Mouse (Mus musculus) MEL (cell line): ENCODE data around the gene Gdf3. TPM values are rescaled to one million over a fixed set of nuclear protein-coding genes. Genes with fewer than 3 reads are reported as not detected.
A peak's percentile ranks its signal among the peaks of the same experiment; 100 is the strongest.

ENCODE experiments used
- DNase-seq: peaks from one replicate; pipeline ENCODE4 v3.0.0; 2011; ENCODE audit warnings: low read depth, low spot score
- H3K27ac ChIP-seq: 2 replicates; pipeline ENCODE4 v1.5.1; 2012; ENCODE audit warnings: low read depth, mild to moderate bottlenecking, control low read depth, low read length, moderate library complexity; ENCODE audit not compliant: control insufficient read depth
- H3K27me3 ChIP-seq, 2 experiments: fragments of 150-350 bp in 1 of 2; sonication (generic) in 1 of 2; 2 replicates each; pipeline ENCODE4 v1.6.1; 2012; ENCODE audit warnings: low read length in 2 of 2, mild to moderate bottlenecking in 2 of 2, improper control_type of control experiment in 1 of 2, moderate library complexity in 1 of 2; ENCODE audit not compliant: insufficient read depth in 2 of 2, control insufficient read depth in 1 of 2
- H3K36me3 ChIP-seq, 2 experiments: 2 replicates each; pipeline ENCODE4 v1.6.1; 2012 to 2014; ENCODE audit warnings: low read length in 2 of 2, improper control_type of control experiment in 1 of 2, inconsistent platforms in 1 of 2, mild to moderate bottlenecking in 1 of 2; ENCODE audit not compliant: insufficient read depth in 2 of 2, control insufficient read depth in 1 of 2
- H3K4me1 ChIP-seq, 2 experiments: fragments of 150-350 bp in 1 of 2; sonication (generic) in 1 of 2; 2 replicates each; pipeline ENCODE4 v1.6.1; 2012; ENCODE audit warnings: low read length in 2 of 2, improper control_type of control experiment in 1 of 2, mild to moderate bottlenecking in 1 of 2; ENCODE audit not compliant: insufficient read depth in 2 of 2, control insufficient read depth in 1 of 2
- H3K4me3 ChIP-seq, 2 experiments: fragments of 150-350 bp in 1 of 2; sonication (generic) in 1 of 2; 2 replicates each; pipeline ENCODE4 v1.5.1; 2012; ENCODE audit warnings: low read depth in 2 of 2, low read length in 2 of 2, mild to moderate bottlenecking in 2 of 2, moderate library complexity in 2 of 2, control low read depth in 1 of 2, improper control_type of control experiment in 1 of 2; ENCODE audit not compliant: control insufficient read depth in 1 of 2, insufficient read depth in 1 of 2
- H3K79me2 ChIP-seq: 2 replicates; pipeline ENCODE4 v1.6.1; 2012; ENCODE audit warnings: mild to moderate bottlenecking, low read length, moderate library complexity; ENCODE audit not compliant: control insufficient read depth, poor library complexity, insufficient read depth
- H3K9ac ChIP-seq: 2 replicates; pipeline ENCODE4 v1.6.1; 2012; ENCODE audit warnings: low read depth, mild to moderate bottlenecking, control low read depth, low read length, moderate library complexity; ENCODE audit not compliant: control insufficient read depth, poor library complexity, severe bottlenecking
- H3K9me3 ChIP-seq: fragments of 150-350 bp; sonication (generic); replicated peaks from 2 replicates; pipeline ENCODE4 v1.6.1; 2012; ENCODE audit warnings: mild to moderate bottlenecking, low read length, improper control_type of control experiment, moderate library complexity; ENCODE audit not compliant: insufficient read depth
- BHLHE40 ChIP-seq: IDR thresholded peaks from 2 replicates; pipeline ENCODE4 v1.6.1; 2012; ENCODE audit warnings: low read depth, mild to moderate bottlenecking, inconsistent platforms, low read length, improper control_type of control experiment, borderline replicate concordance
- CHD1 ChIP-seq: IDR thresholded peaks from 2 replicates; pipeline ENCODE4 v1.6.1; 2012; ENCODE audit warnings: low read depth, mild to moderate bottlenecking, inconsistent platforms, low read length, improper control_type of control experiment
- CHD2 ChIP-seq: IDR thresholded peaks from 2 replicates; pipeline ENCODE4 v1.6.1; 2011; ENCODE audit warnings: low read length, improper control_type of control experiment
- CTCF ChIP-seq, 3 experiments: IDR thresholded peaks in 2 of 3; conservative IDR thresholded peaks in 1 of 3; 2 replicates each; pipeline ENCODE4 v1.5.1; 2011 to 2012; ENCODE audit warnings: low read length in 3 of 3, low read depth in 2 of 3, mild to moderate bottlenecking in 2 of 3, improper control_type of control experiment in 1 of 3, inconsistent platforms in 1 of 3, mixed read lengths in 1 of 3, moderate library complexity in 1 of 3; ENCODE audit not compliant: control insufficient read depth in 1 of 3, insufficient read depth in 1 of 3, poor library complexity in 1 of 3, severe bottlenecking in 1 of 3
- E2F4 ChIP-seq: IDR thresholded peaks from 2 replicates; pipeline ENCODE4 v1.6.1; 2011; ENCODE audit warnings: low read depth, low read length, improper control_type of control experiment, borderline replicate concordance
- ELF1 ChIP-seq: IDR thresholded peaks from 2 replicates; pipeline ENCODE4 v1.6.1; 2014; ENCODE audit warnings: low read depth, mild to moderate bottlenecking, inconsistent platforms, low read length, improper control_type of control experiment, moderate library complexity
- EP300 ChIP-seq, 2 experiments: IDR thresholded peaks; 2 replicates each; pipeline ENCODE4 v1.6.1; 2011; ENCODE audit warnings: improper control_type of control experiment in 2 of 2, low read length in 2 of 2, low read depth in 1 of 2, mild to moderate bottlenecking in 1 of 2
- HCFC1 ChIP-seq: IDR thresholded peaks from 2 replicates; pipeline ENCODE4 v1.6.1; 2012; ENCODE audit warnings: low read depth, mild to moderate bottlenecking, inconsistent platforms, low read length, improper control_type of control experiment, moderate library complexity
- MEF2A ChIP-seq: IDR thresholded peaks from 2 replicates; pipeline ENCODE4 v1.6.1; 2014; ENCODE audit warnings: low read depth, mild to moderate bottlenecking, inconsistent platforms, low read length, improper control_type of control experiment; ENCODE audit not compliant: poor library complexity, insufficient replicate concordance, severe bottlenecking; ENCODE audit errors: extremely low read depth
- MXI1 ChIP-seq: IDR thresholded peaks from 2 replicates; pipeline ENCODE4 v1.6.1; 2011; ENCODE audit warnings: mild to moderate bottlenecking, low read depth, low read length, improper control_type of control experiment
- NRF1 ChIP-seq: IDR thresholded peaks from 2 replicates; pipeline ENCODE4 v1.6.1; 2014; ENCODE audit warnings: low read depth, mild to moderate bottlenecking, inconsistent platforms, low read length, improper control_type of control experiment, moderate library complexity; ENCODE audit not compliant: poor library complexity, insufficient read depth, severe bottlenecking
- POLR2AphosphoS2 ChIP-seq: IDR thresholded peaks from 2 replicates; pipeline ENCODE4 v1.6.1; 2011; ENCODE audit warnings: low read length, improper control_type of control experiment
- POLR2AphosphoS5 ChIP-seq: IDR thresholded peaks from 2 replicates; pipeline ENCODE4 v1.6.1; 2012; ENCODE audit warnings: low read depth, borderline replicate concordance, mild to moderate bottlenecking, inconsistent platforms, low read length, moderate library complexity, mixed read lengths
- RAD21 ChIP-seq: IDR thresholded peaks from 2 replicates; pipeline ENCODE4 v1.6.1; 2011; ENCODE audit warnings: mild to moderate bottlenecking, low read depth, low read length, improper control_type of control experiment
- RCOR1 ChIP-seq: IDR thresholded peaks from 2 replicates; pipeline ENCODE4 v1.6.1; 2012; ENCODE audit warnings: low read depth, mild to moderate bottlenecking, inconsistent platforms, low read length, improper control_type of control experiment
- SMC3 ChIP-seq: IDR thresholded peaks from 2 replicates; pipeline ENCODE4 v1.6.1; 2011; ENCODE audit warnings: low read depth, low read length, improper control_type of control experiment
- TBP ChIP-seq: IDR thresholded peaks from 2 replicates; pipeline ENCODE4 v1.8.0; 2011; ENCODE audit warnings: low read depth, low read length, improper control_type of control experiment
- TCF12 ChIP-seq: IDR thresholded peaks from 2 replicates; pipeline ENCODE4 v1.6.1; 2014; ENCODE audit warnings: low read depth, mild to moderate bottlenecking, inconsistent platforms, low read length, improper control_type of control experiment, moderate library complexity
- UBTF ChIP-seq: IDR thresholded peaks from 2 replicates; pipeline ENCODE4 v1.6.1; 2012; ENCODE audit warnings: low read depth, mild to moderate bottlenecking, inconsistent platforms, low read length, improper control_type of control experiment, moderate library complexity, borderline replicate concordance; ENCODE audit not compliant: insufficient read depth
- ZC3H11A ChIP-seq: IDR thresholded peaks from 2 replicates; pipeline ENCODE4 v1.6.1; 2012; ENCODE audit warnings: low read depth, mild to moderate bottlenecking, inconsistent platforms, low read length, improper control_type of control experiment
- ZNF384 ChIP-seq: IDR thresholded peaks from 2 replicates; pipeline ENCODE4 v1.6.1; 2012; ENCODE audit warnings: low read depth, mild to moderate bottlenecking, inconsistent platforms, low read length, improper control_type of control experiment
- polyA plus RNA-seq, 2 experiments: library from polyadenylated mRNA; stranded (reverse) in 1 of 2; unstranded in 1 of 2; fragments of >175 nt in 1 of 2; fragments of >200 nt in 1 of 2; gene quantifications; 2 replicates each; pipeline versions ENCODE4 v1.2.1 to v1.2.4; 2012; ENCODE audit warnings: low replicate concordance in 2 of 2, low read depth in 1 of 2; ENCODE audit not compliant: insufficient read length in 2 of 2, insufficient read depth in 1 of 2, missing spikeins in 1 of 2
- total RNA-seq: library from RNA; depleted of rRNA; stranded (reverse); fragments of 300-350 nt; gene quantifications from 2 replicates; pipeline ENCODE4 v1.2.3, GENCODE M21; 2012

The Gdf3 gene
- total and polyA plus RNA-seq, 3 experiments: 42.8 to 50.2 TPM; not detected in 1

- Histone ChIP-seq H3K27me3 (no peaks in the 10 kb centered on the region), H3K79me2 (no peaks in the 10 kb centered on the region), H3K4me1 (peaks cover 0 to 5% of the 10 kb centered on the region in 2 experiments; a peak in 2 of 4 replicates), H3K9ac (no peak overlapping the region)
- TF ChIP-seq EP300 (IDR thresholded peaks at IDR 0.05; ENCODE audit: low read depth in 1 of 2, low read length in 2 of 2) (peak in 1 of 2 experiments; percentile 33; a peak in 1 of 4 replicates), RCOR1 (no peak), MXI1 (no peak), TCF12 (peak; percentile 25; the same call in 1 of the 2 replicates), POLR2AphosphoS5 (no peak), HCFC1 (no peak), POLR2AphosphoS2 (no peak)
- TF ChIP-seq, all 39 proteins: peak for 2
- H3K4me3 ChIP-seq: no peak overlapping the region
- H3K36me3 ChIP-seq: peaks cover 2 to 4% of the 10 kb centered on the region in 2 experiments; a peak in 1 of 4 replicates
- DNase-seq: no peak
- no peak overlapping the region for H3K27ac ChIP-seq
- no peaks in the 10 kb centered on the region for H3K9me3 ChIP-seq
Observed at GRCm38 (mm10) chr6:122596608-122597007, 13.3 kb downstream of the Gdf3 start.

- Histone ChIP-seq H3K4me1 (peaks cover 0 to 3% of the 10 kb centered on the region in 2 experiments; a peak in 1 of 4 replicates), H3K79me2 (no peaks in the 10 kb centered on the region), H3K9ac (no peak overlapping the region), H3K36me3 (peaks cover 0 to 2% of the 10 kb centered on the region in 2 experiments; a peak in 1 of 4 replicates), H3K9me3 (no peaks in the 10 kb centered on the region), H3K4me3 (no peak overlapping the region), H3K27ac (no peak overlapping the region)
- TF ChIP-seq ZC3H11A (no peak), RAD21 (peak; percentile 16), SMC3 (peak; percentile 20; the same call in 1 of the 2 replicates), CTCF (IDR thresholded peaks at IDR 0.05 in 2 of 3, conservative IDR thresholded peaks at IDR 0.05 in 1 of 3; ENCODE audit: control insufficient read depth in 1 of 3, insufficient read depth in 1 of 3, low read depth in 2 of 3, low read length in 3 of 3, poor library complexity in 1 of 3, severe bottlenecking in 1 of 3) (peak in 1 of 3 experiments; percentile 39; a peak in 2 of 6 replicates)
- TF ChIP-seq, all 39 proteins: peak for 3
- no peaks in the 10 kb centered on the region for H3K27me3 ChIP-seq
- no peak for DNase-seq
Observed at GRCm38 (mm10) chr6:122595637-122596036, 14.2 kb downstream of the Gdf3 start.

- H3K79me2 ChIP-seq: no peaks in the 10 kb centered on the region
- peaks cover 0 to 2% of the 10 kb centered on the region in 2 experiments; a peak in 1 of 4 replicates for H3K36me3 ChIP-seq
- DNase-seq: no peak
- no peak overlapping the region for H3K9ac ChIP-seq
- H3K9me3 ChIP-seq: no peaks in the 10 kb centered on the region
- H3K4me1 ChIP-seq: peaks cover 0 to 3% of the 10 kb centered on the region in 2 experiments; a peak in 1 of 4 replicates
- H3K27me3 ChIP-seq: no peaks in the 10 kb centered on the region
- no peak overlapping the region for H3K4me3 ChIP-seq
- H3K27ac ChIP-seq: no peak overlapping the region
- no peak for TF ChIP-seq E2F4
- TF ChIP-seq ZNF384: no peak
- TF ChIP-seq ELF1: no peak
- TF ChIP-seq POLR2AphosphoS2: no peak
- peak; percentile 8 to 36 (median 29); a peak in 4 of 6 replicates for TF ChIP-seq CTCF (IDR thresholded peaks at IDR 0.05 in 2 of 3, conservative IDR thresholded peaks at IDR 0.05 in 1 of 3; ENCODE audit: control insufficient read depth in 1 of 3, insufficient read depth in 1 of 3, low read depth in 2 of 3, low read length in 3 of 3, poor library complexity in 1 of 3, severe bottlenecking in 1 of 3)
- TF ChIP-seq CHD2: no peak
- no peak for TF ChIP-seq CHD1
- no peak for TF ChIP-seq MEF2A
- no peak for TF ChIP-seq TBP
- TF ChIP-seq RAD21: peak; percentile 2; the same call in 1 of the 2 replicates
- no peak for TF ChIP-seq HCFC1
- TF ChIP-seq NRF1: no peak
- no peak for TF ChIP-seq BHLHE40
- no peak for TF ChIP-seq UBTF
- no peak for TF ChIP-seq EP300 (IDR thresholded peaks at IDR 0.05; ENCODE audit: low read depth in 1 of 2, low read length in 2 of 2)
Observed at GRCm38 (mm10) chr6:122592905-122593304, 17.0 kb downstream of the Gdf3 start.
